Mouse (Mus musculus) testis, postnatal 14 days (tissue): ENCODE measurements around the gene Gm28870.
"Not testable (repeated sequence)": the region's sequence is repeated elsewhere in the genome, so short reads cannot be mapped to it uniquely, and the experiment has no call there.

Source experiments
- DNase-seq: peaks from one replicate; pipeline ENCODE4 v3.0.0; 2021; ENCODE audit warnings: low spot score

Gm28870 gene

GRCm38 (mm10) chrY:50096976-50097375 lies at the start of gene Gm28870:
Gene Gm28870 (plus strand): TSS chrY:50097276.
- DNase-seq: not testable (repeated sequence)
